Mouse (Mus musculus): ENCODE results near the gene Atg9b. TPM values are rescaled to one million over a fixed set of nuclear protein-coding genes. Genes with fewer than 3 reads are reported as not detected.

Atg9b gene
- polyA plus RNA-seq, 1 experiment from 2014 or later, result 4.2 TPM

DNA sequence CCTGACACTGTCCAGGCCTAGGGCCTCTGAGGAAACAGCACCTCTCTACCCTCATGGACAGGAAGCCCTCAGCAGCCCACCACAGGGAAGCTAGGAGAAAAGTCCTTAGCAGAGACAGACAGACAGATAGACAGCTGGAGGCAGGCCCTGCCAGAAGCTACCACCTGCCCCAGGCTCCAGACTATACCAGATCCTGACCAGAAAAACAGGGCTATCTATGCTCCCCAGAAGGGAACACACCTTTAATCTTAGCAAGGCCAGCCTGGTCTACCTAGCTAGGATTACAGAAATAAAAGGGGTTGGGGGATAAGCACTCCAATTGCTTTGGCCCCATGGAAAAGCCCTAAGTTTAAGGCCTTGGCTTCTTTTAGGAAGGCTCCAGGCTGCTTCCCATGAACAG lies 48.6 kb downstream of the Atg9b start:
- Histone ChIP-seq H3K27ac (ENCODE audit: low read length) (no peak overlapping the region), H3K9ac (ENCODE audit: low read length) (peak overlapping the region; percentile 29), H3K9me3 (replicated peaks; ENCODE audit: control insufficient read depth, low read length) (no peaks in the 10 kb centered on the region), H3K4me1 (ENCODE audit: control insufficient read depth, insufficient read depth, low read length) (peaks cover 35% of the 10 kb centered on the region), H3K4me2 (ENCODE audit: low read depth, low read length) (no peak overlapping the region), H3K36me3 (ENCODE audit: control insufficient read depth, insufficient read depth, low read length) (no peaks in the 10 kb centered on the region), H3K4me3 (replicated peaks; ENCODE audit: low read length) (no peak overlapping the region), H3K27me3 (ENCODE audit: control insufficient read depth, insufficient read depth, low read length) (no peaks in the 10 kb centered on the region)
- ATAC-seq (ENCODE audit: insufficient read depth, low FRiP score), result no peak; the same call in 1 of the 2 replicates

DNA sequence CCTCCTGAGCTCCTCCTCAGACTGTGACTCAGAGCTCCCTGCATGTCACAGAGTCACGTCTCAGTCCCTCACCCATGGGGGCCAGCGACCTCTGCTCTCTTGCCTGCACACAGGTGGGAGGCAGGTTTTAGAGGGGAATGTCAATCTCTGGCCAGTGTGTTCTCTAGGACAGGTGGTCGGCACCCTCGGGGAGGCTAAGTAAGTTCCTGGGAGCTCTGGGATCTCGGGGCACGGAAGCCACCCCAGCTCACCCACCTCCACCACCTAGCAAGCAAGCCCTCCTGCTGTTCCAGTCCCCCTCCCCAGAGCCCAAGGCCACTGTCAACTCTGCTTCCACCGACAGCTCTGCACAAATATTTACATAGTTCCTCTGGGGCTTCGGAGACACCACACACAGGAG lies 49.0 kb downstream of the Atg9b start:
- Histone ChIP-seq H3K27ac (ENCODE audit: low read length) (no peak overlapping the region), H3K4me1 (ENCODE audit: control insufficient read depth, insufficient read depth, low read length) (peaks cover 33% of the 10 kb centered on the region), H3K9ac (ENCODE audit: low read length) (peak overlapping the region; percentile 29), H3K27me3 (ENCODE audit: control insufficient read depth, insufficient read depth, low read length) (no peaks in the 10 kb centered on the region), H3K36me3 (ENCODE audit: control insufficient read depth, insufficient read depth, low read length) (no peaks in the 10 kb centered on the region), H3K4me3 (replicated peaks; ENCODE audit: low read length) (no peak overlapping the region), H3K4me2 (ENCODE audit: low read depth, low read length) (no peak overlapping the region), H3K9me3 (replicated peaks; ENCODE audit: control insufficient read depth, low read length) (no peaks in the 10 kb centered on the region)
- 26% methylated on average over 8 of the region's 8 CpGs for WGBS
- no peak for ATAC-seq (ENCODE audit: insufficient read depth, low FRiP score)

DNA sequence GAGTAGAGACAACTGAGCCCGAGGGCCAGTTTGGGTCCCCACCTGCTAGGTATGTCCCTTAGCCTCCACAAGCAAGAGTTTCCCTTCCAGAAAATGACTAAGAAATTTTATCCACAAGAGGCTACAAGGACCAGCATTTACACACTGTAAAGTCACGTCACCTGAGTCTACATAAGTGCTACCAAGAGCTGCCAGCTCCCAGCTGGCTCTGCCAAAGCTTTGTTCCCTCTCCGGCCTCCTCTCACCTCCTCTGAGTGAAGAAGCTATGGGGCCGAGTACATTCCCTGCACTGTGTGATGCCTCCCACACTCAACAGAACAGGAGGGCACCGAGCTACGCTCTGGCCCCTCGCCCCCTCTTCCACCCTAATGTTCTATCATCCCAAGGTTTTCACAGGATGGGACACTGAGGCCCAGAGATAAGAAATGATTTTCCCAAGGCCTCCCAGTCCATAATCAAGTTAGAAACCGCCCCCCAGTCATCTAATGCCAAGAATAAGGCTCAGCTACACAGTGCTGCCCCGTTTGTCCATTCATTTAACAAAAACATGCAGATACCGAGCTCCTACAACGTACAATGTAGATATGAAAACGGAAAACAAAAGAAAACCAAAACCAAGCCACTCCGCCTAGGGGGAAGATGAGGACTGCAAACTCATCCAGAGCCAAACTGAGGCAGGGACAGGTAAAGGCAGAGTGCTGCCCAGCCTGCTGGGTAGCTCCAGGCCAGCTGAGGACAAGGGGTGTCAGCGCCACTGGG lies 49.6 kb downstream of the Atg9b start:
- H3K27ac ChIP-seq (ENCODE audit: low read length), result no peak overlapping the region
- no peak overlapping the region for H3K9ac ChIP-seq (ENCODE audit: low read length)
- H3K4me3 ChIP-seq (replicated peaks; ENCODE audit: low read length), result no peak overlapping the region
- no peak for ATAC-seq (ENCODE audit: insufficient read depth, low FRiP score)
- peaks cover 33% of the 10 kb centered on the region for H3K4me1 ChIP-seq (ENCODE audit: control insufficient read depth, insufficient read depth, low read length)
- H3K36me3 ChIP-seq (ENCODE audit: control insufficient read depth, insufficient read depth, low read length), result no peaks in the 10 kb centered on the region
- no peaks in the 10 kb centered on the region for H3K27me3 ChIP-seq (ENCODE audit: control insufficient read depth, insufficient read depth, low read length)
- no peaks in the 10 kb centered on the region for H3K9me3 ChIP-seq (replicated peaks; ENCODE audit: control insufficient read depth, low read length)
- 70% methylated on average over 14 of the region's 14 CpGs for WGBS
- H3K4me2 ChIP-seq (ENCODE audit: low read depth, low read length), result no peak overlapping the region

DNA sequence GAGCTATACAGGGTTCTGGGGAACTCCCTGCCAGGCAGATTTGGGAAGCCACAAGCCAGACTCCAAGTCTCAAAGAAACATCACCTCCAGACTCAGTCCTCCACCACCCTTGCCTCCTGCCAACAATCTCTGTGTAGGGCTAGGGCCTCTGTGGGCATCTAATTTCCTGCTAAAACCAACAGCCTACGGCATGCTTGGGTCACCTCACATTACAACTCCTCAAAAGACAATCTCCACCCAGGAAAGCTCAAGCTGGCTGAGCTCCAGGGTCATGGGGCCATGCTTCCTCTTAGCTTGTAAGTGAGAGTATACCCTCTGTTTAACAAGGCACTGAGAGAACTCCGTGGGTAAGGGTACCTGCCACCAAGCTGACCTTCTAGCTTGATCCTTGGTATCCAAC lies 54.1 kb downstream of the Atg9b start:
- no peak overlapping the region for H3K4me3 ChIP-seq (replicated peaks; ENCODE audit: low read length)
- no peak for ATAC-seq (ENCODE audit: insufficient read depth, low FRiP score)
- H3K9ac ChIP-seq (ENCODE audit: low read length), result no peak overlapping the region
- 46% methylated on average over 2 of the region's 2 CpGs for whole genome bisulfite sequencing
- peaks cover 31% of the 10 kb centered on the region for H3K4me1 ChIP-seq (ENCODE audit: control insufficient read depth, insufficient read depth, low read length)
- no peaks in the 10 kb centered on the region for H3K9me3 ChIP-seq (replicated peaks; ENCODE audit: control insufficient read depth, low read length)
- no peaks in the 10 kb centered on the region for H3K27me3 ChIP-seq (ENCODE audit: control insufficient read depth, insufficient read depth, low read length)
- no peak overlapping the region for H3K4me2 ChIP-seq (ENCODE audit: low read depth, low read length)
- H3K36me3 ChIP-seq (ENCODE audit: control insufficient read depth, insufficient read depth, low read length), result no peaks in the 10 kb centered on the region
- H3K27ac ChIP-seq (ENCODE audit: low read length), result no peak overlapping the region

DNA sequence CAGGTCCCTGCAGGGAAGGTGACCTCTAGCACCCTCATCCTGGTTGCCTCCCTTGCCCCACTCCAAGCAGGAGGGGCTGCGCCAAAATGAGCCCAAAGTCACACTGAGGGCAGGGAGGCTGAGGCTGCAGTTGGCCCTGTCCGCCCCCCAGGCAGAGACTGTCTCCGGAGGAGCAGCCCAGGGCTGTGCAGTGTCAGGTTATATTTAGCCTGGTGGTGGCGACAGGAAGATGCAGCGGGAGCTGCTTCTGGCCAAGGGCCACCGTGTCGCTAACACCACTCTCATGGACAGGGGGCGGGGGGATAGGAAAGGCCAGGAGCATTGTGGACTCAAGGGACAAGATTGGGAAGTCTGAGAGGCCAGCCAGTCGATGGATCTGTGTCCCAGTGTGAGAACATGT lies 54.6 kb downstream of the Atg9b start:
- Histone ChIP-seq H3K4me1 (ENCODE audit: control insufficient read depth, insufficient read depth, low read length) (peaks cover 28% of the 10 kb centered on the region), H3K9me3 (replicated peaks; ENCODE audit: control insufficient read depth, low read length) (no peaks in the 10 kb centered on the region), H3K36me3 (ENCODE audit: control insufficient read depth, insufficient read depth, low read length) (no peaks in the 10 kb centered on the region), H3K9ac (ENCODE audit: low read length) (0 out of 2 replicates have a peak overlapping the region, but pooled peaks have one; percentile 6), H3K4me3 (replicated peaks; ENCODE audit: low read length) (no peak overlapping the region), H3K27ac (ENCODE audit: low read length) (no peak overlapping the region), H3K27me3 (ENCODE audit: control insufficient read depth, insufficient read depth, low read length) (no peaks in the 10 kb centered on the region), H3K4me2 (ENCODE audit: low read depth, low read length) (no peak overlapping the region)
- 39% methylated on average over 9 of the region's 9 CpGs for WGBS
- ATAC-seq (ENCODE audit: insufficient read depth, low FRiP score), result no peak

DNA sequence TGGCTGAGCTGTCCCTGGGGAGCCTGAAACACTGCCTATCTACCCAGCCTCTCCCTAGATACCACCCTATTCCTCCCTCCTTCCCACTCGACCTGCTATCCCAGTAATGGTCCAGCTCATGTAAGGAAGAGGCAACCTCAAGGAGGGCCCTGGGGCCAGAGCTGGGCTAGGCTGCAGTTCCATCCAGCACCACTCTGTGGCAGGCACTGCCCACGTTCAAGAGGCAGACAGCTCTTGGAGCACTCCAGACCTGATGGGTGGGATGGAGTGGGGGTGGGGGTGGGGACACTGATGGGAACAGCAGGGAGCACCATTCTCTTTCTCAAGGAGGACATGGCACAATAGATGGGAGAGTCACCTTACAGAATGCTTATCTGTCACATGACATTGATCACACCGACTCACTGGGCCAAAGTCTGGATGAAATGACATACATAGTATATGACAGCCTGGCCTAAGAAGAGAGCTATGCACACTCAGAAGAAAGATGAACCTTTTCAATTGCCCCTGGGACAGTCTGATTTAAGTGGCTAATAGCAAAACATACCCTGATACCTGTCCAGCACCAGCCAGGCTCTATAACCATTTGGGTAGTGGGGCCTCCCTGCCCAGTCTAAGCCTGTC lies 55.9 kb downstream of the Atg9b start:
- Histone ChIP-seq H3K27ac (ENCODE audit: low read length) (0 out of 2 replicates have a peak overlapping the region, but pooled peaks have one; percentile 5), H3K4me2 (ENCODE audit: low read depth, low read length) (no peak overlapping the region), H3K4me3 (replicated peaks; ENCODE audit: low read length) (no peak overlapping the region), H3K9ac (ENCODE audit: low read length) (no peak overlapping the region), H3K9me3 (replicated peaks; ENCODE audit: control insufficient read depth, low read length) (no peaks in the 10 kb centered on the region), H3K27me3 (ENCODE audit: control insufficient read depth, insufficient read depth, low read length) (no peaks in the 10 kb centered on the region), H3K36me3 (ENCODE audit: control insufficient read depth, insufficient read depth, low read length) (no peaks in the 10 kb centered on the region), H3K4me1 (ENCODE audit: control insufficient read depth, insufficient read depth, low read length) (peaks cover 28% of the 10 kb centered on the region)
- WGBS, result 19% methylated on average over 3 of the region's 3 CpGs
- ATAC-seq (ENCODE audit: insufficient read depth, low FRiP score), result peak; percentile 79

DNA sequence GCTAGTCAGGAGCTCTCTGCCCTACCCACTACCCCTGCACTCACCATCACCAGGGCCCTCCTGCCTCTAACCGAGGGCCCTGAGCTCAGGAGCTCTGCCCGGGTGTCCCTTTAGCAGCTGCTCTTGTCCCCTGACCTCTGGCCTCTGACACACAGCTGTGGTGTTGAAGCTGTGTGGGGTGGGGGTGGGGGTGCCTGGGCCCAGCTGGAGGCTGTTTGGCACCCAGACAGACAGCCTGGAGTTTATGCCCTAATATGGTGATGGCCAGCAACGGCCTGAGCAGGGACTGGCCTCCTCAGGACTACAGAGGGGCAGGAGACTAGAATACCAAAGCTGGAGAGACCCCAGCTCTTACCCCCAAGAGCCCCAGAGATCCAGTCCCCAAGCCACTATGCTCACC lies 57.2 kb downstream of the Atg9b start:
- peak; percentile 18; the same call in 1 of the 2 replicates for ATAC-seq (ENCODE audit: insufficient read depth, low FRiP score)
- Histone ChIP-seq H3K27me3 (ENCODE audit: control insufficient read depth, insufficient read depth, low read length) (no peaks in the 10 kb centered on the region), H3K4me1 (ENCODE audit: control insufficient read depth, insufficient read depth, low read length) (peaks cover 31% of the 10 kb centered on the region), H3K4me3 (replicated peaks; ENCODE audit: low read length) (no peak overlapping the region), H3K9ac (ENCODE audit: low read length) (no peak overlapping the region; the same call in 1 of the 2 replicates), H3K4me2 (ENCODE audit: low read depth, low read length) (no peak overlapping the region), H3K27ac (ENCODE audit: low read length) (peak overlapping the region; percentile 16; the same call in 1 of the 2 replicates), H3K9me3 (replicated peaks; ENCODE audit: control insufficient read depth, low read length) (no peaks in the 10 kb centered on the region), H3K36me3 (ENCODE audit: control insufficient read depth, insufficient read depth, low read length) (no peaks in the 10 kb centered on the region)
- 9% methylated on average over 3 of the region's 3 CpGs for WGBS

Other genes with a start within 250 kb of the Atg9b start
- 10.9 and 11.2 TPM in 2 replicates for gene Nupl2, start 227.2 kb downstream of the Atg9b start, polyA plus RNA-seq (2015; fragmentation: Nextera tagmentation; extraction: Ambion mirVana)
- 5.6 and 6.5 TPM in 2 replicates for gene Kcnh2, start 40.5 kb downstream of the Atg9b start, polyA plus RNA-seq (2015; fragmentation: Nextera tagmentation; extraction: Ambion mirVana)
- gene Nos3, start 27.3 kb downstream of the Atg9b start, polyA plus RNA-seq (2015; fragmentation: Nextera tagmentation; extraction: Ambion mirVana), result 6.5 and 7.3 TPM in 2 replicates
- gene Abcb8, start 1.5 kb upstream of the Atg9b start, polyA plus RNA-seq (2015; fragmentation: Nextera tagmentation; extraction: Ambion mirVana), result 48.4 and 61.7 TPM in 2 replicates
- gene Asic3, start 21.2 kb upstream of the Atg9b start, polyA plus RNA-seq (2015; fragmentation: Nextera tagmentation; extraction: Ambion mirVana), result 0.23 and 0.52 TPM in 2 replicates
- gene Cdk5, start 31.4 kb upstream of the Atg9b start, polyA plus RNA-seq (2015; fragmentation: Nextera tagmentation; extraction: Ambion mirVana), result 44.9 TPM in 2 replicates
- 46.5 and 51.8 TPM in 2 replicates for gene Slc4a2, start 31.7 kb upstream of the Atg9b start, polyA plus RNA-seq (2015; fragmentation: Nextera tagmentation; extraction: Ambion mirVana)
- 93.4 and 94.4 TPM in 2 replicates for gene Fastk, start 53.1 kb upstream of the Atg9b start, polyA plus RNA-seq (2015; fragmentation: Nextera tagmentation; extraction: Ambion mirVana)
- 23.5 and 27.0 TPM in 2 replicates for gene Tmub1, start 55.7 kb upstream of the Atg9b start, polyA plus RNA-seq (2015; fragmentation: Nextera tagmentation; extraction: Ambion mirVana)
- 13.0 and 14.7 TPM in 2 replicates for gene Agap3, start 60.0 kb upstream of the Atg9b start, polyA plus RNA-seq (2015; fragmentation: Nextera tagmentation; extraction: Ambion mirVana)
- not detected in 2 replicates for gene Gbx1, start 135.1 kb upstream of the Atg9b start, polyA plus RNA-seq (2015; fragmentation: Nextera tagmentation; extraction: Ambion mirVana)
- 0.24 and 0.58 TPM in 2 replicates for gene Asb10, start 148.8 kb upstream of the Atg9b start, polyA plus RNA-seq (2015; fragmentation: Nextera tagmentation; extraction: Ambion mirVana)
- 0.13 TPM in 1 of 2 replicates, not detected in the other for gene 4931409K22Rik, start 164.7 kb upstream of the Atg9b start, polyA plus RNA-seq (2015; fragmentation: Nextera tagmentation; extraction: Ambion mirVana)
- 81.7 and 81.9 TPM in 2 replicates for gene Abcf2, start 185.3 kb upstream of the Atg9b start, polyA plus RNA-seq (2015; fragmentation: Nextera tagmentation; extraction: Ambion mirVana)
- gene Chpf2, start 194.6 kb upstream of the Atg9b start, polyA plus RNA-seq (2015; fragmentation: Nextera tagmentation; extraction: Ambion mirVana), result 21.8 and 23.9 TPM in 2 replicates
- 13.1 and 17.1 TPM in 2 replicates for gene Smarcd3, start 232.3 kb upstream of the Atg9b start, polyA plus RNA-seq (2015; fragmentation: Nextera tagmentation; extraction: Ambion mirVana)